Mouse (Mus musculus) lung, postnatal 25 days (tissue): ENCODE results near the gene Cux2.
A peak's percentile ranks its signal among the peaks of the same experiment; 100 is the strongest.

Experiments used
- DNase-seq: peaks from one replicate; pipeline ENCODE4 v3.0.0; 2022; ENCODE audit warnings: low spot score

The Cux2 gene

GRCm38 (mm10) chr5:122016744-122017143, 33.2 kb downstream of the Cux2 start:
- no peak for DNase-seq

DNA sequence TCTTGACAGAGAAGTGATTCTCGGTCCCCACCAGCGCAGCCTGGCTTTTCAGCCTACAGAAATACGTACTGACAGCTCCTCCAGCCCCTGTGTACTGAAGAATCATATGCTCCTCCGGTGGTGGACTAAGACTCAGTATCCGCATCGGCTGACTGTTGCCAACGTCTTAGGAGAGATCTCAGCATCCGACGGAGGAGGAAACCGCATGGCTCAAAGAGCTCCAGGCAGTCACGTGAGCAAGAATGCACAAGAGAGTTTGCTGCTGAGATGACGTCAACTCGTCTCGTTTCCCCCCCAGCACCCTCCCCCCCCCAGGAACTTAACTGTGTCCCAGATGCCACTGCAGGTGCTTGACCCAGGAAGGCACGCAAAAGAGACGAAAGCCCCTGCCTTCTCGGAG, 34.8 kb downstream of the Cux2 start:
- DNase-seq, result no peak

DNA sequence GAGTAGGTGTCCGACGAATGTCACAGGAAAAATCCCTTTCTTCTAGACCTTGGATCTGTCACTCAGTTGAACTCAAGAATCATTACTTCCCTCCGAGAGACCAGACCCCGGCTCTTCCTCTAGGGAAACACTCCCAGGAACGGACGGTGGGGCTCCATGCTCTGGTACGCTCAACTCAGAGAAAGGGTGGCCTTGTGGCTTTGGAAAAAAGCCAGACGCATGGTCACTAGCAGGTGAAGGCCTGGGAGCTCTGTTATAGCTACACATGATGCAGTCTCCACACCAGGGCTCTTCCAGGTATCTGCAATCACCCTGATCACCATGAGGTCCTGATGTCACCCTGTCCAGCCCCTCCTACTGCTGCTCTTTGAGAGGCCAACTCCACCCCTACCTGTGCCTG, 35.2 kb downstream of the Cux2 start:
- DNase-seq, result no peak

DNA sequence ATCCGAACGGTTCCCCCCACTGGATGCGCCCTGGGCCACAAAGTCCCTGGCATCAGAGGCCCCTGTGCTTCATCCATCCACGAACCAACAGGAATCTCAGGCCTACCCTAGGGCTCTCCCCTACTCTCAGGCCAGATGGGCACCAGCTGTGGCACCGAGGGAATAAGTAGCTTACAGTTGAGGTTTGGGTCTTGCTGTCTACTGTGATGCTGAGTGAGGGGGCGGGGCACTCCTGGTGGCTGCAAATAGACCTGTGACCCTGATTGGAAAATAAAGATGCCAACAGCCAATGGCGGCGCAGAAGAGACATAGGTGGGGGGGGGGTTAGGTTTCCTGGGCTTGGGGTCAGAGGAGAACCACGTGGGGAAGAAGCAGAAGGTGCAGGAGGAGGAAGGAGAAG, 38.6 kb downstream of the Cux2 start:
- DNase-seq, result no peak

- no peak for DNase-seq
Observed at GRCm38 (mm10) chr5:122007946-122008441, 41.9 kb downstream of the Cux2 start.

DNA sequence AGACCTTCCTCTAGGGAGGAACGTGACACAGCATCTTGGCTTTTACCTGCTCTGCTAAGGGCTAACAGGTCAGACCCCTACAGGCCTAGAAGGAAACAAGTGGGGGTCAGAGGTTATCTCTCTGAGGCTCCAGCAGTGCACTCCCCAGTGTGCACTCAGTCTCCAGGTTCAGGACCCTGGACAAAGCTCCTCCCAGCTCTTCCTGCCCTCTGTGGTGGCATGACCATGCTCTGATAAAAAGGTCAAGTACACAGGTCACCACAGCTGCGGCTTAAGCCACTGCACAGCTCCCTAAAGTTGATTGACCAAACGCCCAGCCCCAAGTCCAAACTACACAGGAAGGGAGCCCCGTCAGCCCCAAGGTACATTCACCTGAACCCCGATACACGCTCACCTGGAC, 46.4 kb downstream of the Cux2 start:
- no peak for DNase-seq

DNA sequence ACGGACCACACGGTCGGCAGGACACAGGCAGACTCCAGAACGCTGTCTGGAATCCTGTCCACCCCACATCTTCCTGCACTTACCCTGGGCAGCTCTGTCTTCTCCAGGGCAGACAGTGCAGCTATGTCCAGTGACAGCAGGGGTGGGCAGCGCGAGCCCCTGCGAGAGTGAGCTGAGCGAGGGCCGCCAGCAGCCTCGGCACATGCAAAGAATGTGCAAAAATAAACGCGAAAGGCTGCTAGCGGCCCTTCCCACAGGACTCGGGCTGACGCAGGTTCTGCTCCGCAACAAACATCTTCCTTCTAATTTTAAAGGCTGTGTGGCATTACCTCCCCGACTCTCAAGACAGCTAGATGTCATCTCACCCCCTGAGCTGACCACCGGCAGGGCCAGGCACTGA, 47.8 kb downstream of the Cux2 start:
- no peak for DNase-seq

DNA sequence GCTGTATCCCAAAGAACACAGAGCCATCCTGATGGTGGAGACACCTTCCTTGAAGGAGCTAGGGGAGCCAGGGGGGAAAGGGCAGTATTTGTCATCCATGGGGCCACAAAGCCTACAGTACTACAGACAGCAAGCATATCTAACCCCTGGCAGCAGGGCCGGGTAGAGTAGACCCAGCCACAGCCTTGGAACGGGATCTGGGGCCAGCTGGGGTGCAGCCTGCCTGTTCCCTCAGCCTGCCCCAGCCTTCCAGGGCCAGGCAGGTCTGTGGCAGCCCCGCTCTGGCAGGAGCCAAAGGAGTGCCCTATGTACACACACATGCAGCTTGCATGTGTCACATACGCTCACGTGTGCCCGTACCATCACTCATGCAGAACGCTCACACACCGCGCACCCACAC, 48.6 kb downstream of the Cux2 start:
- no peak for DNase-seq

GRCm38 (mm10) chr5:122000381-122000780, 49.5 kb downstream of the Cux2 start:
- no peak for DNase-seq

DNA sequence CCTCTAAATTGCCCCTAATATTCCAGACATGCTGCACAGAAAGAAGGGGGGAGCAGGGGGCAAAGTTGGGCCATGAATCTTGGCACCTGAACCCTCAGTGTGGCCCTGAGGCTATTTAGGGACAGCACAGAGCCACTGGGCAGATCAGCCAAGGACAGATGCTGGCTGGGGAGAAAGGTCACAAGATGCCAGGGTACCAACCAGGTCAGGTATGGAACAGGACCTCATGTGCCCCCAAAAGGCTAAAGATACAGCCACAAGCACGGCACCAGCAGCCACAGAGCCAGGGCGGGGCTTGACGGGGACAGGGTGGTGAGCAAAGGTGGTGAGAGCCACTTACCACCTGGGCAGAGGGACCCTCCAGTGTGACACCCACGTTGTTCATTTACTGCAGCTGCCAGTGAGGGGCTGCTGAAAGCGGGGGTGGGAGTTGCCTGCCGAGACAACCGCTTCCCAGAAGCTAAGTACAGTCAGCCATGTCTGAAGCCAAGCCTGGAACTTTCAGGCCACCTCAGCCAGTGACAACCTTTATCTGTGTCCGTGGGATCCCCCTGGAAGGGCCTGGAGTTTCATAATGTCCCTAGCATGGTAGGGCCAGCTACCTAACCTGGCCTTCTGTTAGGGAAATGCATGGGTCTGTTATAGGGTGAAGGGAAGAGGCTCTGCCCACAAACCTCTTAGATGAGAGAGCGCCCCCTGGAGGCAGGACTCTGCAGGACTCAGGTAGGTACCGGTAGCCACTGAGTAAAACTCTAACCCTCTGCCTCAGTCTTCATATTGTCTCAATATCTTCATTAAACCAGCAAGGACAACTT, 50.7 kb downstream of the Cux2 start:
- peak; percentile 52 for DNase-seq

GRCm38 (mm10) chr5:121998281-121998680, 51.6 kb downstream of the Cux2 start:
- DNase-seq, result no peak

GRCm38 (mm10) chr5:121996701-121997100, 53.2 kb downstream of the Cux2 start:
- DNase-seq, result no peak

GRCm38 (mm10) chr5:121994808-121995207, 55.1 kb downstream of the Cux2 start:
- no peak for DNase-seq

DNA sequence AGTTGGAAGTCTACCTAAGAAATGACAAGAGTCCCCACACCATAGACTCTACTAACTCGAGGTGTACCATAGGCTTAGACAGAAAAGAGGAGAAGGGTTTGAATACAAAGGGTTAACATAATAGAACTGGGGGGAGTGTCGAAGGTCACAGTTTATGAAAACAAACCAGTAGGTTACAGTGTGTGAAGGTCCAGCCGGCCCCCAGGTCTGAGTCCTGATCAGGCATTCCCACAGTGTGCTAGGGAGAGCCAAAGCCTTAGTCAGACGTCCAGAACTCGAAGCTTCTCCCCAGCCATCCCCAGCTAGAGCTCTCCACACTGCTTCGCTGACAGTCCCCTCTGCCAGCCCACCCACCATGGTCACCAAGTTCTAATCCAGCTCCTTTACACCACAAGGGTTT, 58.0 kb downstream of the Cux2 start:
- no peak for DNase-seq

- no peak for DNase-seq
Observed at GRCm38 (mm10) chr5:121985855-121986254, 64.0 kb downstream of the Cux2 start.

GRCm38 (mm10) chr5:121981650-121982131, 68.2 kb downstream of the Cux2 start:
- DNase-seq, result no peak

DNA sequence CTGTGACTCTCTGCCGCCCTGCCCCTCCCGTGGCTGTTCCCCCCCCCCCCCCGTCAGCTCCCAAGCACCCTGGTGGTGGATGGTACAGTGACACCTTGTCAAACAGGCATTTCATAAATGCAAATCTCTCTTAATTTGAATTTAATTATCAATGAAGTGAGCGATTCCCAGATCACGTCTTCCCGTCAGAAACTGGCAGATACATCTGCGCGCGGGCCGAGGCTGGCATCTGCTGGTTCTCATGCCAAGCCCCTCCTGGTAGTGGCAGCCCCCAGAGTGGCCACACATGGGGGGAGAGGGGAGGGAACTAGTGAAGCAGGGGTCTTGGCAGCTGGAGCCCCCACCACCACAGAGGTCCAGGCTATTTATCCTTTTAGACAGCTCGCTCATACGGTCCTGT, 73.6 kb downstream of the Cux2 start:
- DNase-seq, result no peak

GRCm38 (mm10) chr5:121973541-121973940, 76.4 kb downstream of the Cux2 start:
- no peak for DNase-seq

DNA sequence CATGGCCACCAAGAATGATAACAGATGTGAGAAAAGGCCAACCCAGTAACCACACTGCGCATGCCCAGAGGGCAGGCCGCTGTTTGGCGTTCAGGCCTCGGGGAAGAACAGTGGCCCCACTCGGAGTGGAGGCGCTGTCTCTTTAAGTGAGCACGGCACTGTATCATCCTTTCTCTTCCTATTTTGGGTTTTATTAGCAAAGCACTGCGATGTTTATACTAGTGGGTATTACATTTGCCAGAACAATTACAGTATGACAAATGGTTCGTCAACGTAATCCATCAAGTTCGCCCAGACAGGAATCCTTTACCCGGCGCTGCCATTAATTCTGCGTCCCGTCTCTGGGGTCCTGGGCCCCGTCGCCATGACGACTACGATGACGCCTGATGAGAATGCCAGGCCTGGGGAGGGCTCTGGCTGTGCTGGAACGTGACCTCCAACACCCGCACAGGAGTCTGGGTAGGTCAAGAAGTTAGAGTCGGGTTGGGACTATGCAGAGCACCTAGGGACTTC, 77.2 kb downstream of the Cux2 start:
- no peak for DNase-seq

DNA sequence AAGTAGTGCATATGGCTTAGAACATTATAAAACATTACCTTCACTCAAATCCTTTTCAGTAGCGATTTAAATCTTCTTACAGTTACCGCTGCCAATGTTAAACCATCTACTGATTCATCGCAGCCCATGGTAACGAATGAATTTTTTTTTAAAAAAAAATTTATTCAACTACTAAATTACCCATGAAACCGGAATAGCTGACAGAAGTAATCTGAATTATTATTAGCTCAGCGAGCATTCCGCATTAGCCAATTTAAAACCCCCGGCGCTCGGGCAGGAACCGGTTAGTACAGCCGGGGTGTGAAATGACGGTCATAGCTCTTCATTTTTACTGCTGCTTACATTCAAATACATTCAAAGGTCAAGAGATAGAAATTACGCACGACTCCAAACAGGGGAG, 80.9 kb downstream of the Cux2 start:
- no peak for DNase-seq

DNA sequence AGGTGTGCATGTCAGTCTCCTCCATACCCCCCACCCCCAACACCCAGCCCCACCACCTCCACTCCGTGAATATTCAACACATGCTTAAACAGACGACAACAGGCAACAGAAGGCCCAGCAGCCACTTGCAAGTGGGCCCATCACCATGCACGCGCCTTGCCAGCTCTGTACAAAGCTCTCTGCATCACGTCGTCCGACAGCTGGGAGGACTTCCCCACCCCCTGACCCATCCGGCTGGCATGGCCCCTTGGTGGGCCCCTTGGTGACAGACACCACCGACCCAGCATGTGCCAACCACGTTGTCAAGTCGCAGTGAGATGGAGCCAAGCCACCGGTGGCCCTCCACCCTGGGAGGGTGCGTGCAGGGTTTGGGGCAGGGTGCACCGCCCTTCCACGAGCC, 81.5 kb downstream of the Cux2 start:
- no peak for DNase-seq

- no peak for DNase-seq
Observed at GRCm38 (mm10) chr5:121967520-121967919, 82.4 kb downstream of the Cux2 start.

DNA sequence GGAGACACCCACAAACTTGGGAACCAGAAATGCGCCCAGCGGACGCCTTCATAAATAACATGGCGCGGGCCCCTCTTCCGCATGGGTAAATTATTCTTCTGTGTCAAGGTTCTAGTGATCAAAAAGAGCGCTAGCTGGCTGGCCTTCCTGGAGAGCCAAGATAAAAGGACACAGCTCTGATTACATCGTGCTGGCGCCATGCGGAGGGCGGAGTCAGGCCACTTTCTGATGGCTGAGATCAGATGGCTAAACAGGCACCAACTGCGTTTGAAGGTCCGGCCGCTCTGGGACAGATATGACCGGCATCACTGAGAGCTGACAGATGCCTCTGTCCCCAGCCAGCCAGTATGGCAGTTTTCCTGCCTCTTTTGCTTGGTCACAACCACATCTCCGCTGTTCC, 83.0 kb downstream of the Cux2 start:
- no peak for DNase-seq

GRCm38 (mm10) chr5:121962974-121963373, 86.9 kb downstream of the Cux2 start:
- DNase-seq, result no peak
